Mouse (Mus musculus): ENCODE measurements around the gene Casc3. TPM values are rescaled to one million over a fixed set of nuclear protein-coding genes. Genes with fewer than 3 reads are reported as not detected.

Casc3 gene
- total RNA-seq, 2 experiments from 2014 or later = 46.7 to 63.5 TPM

- intact Hi-C loops (cut with DNase I) = no loop called here
- DNase-seq (ENCODE audit: low spot score in 2 of 2) = no peak
These were observed 45.7 kb downstream of the Casc3 start for GRCm38 (mm10) chr11:98850100-98851093.

GRCm38 (mm10) chr11:98854116-98854515 lies 49.4 kb downstream of the Casc3 start:
- intact Hi-C loops (cut with DNase I) = no loop called here
- no peak for DNase-seq (ENCODE audit: low spot score in 2 of 2)

GRCm38 (mm10) chr11:98854659-98855058 lies 50.0 kb downstream of the Casc3 start:
- intact Hi-C loops (cut with DNase I) = no loop called here
- no peak for DNase-seq (ENCODE audit: low spot score in 2 of 2)

- intact Hi-C loops (cut with DNase I) = no loop called here
- DNase-seq (ENCODE audit: low spot score in 2 of 2) = peak; percentile 82 to 89
These were observed 54.3 kb downstream of the Casc3 start for GRCm38 (mm10) chr11:98858759-98859731.

- intact Hi-C loops (cut with DNase I) = loop anchor here (1.0 kb wide), 1 partner anchor 46 kb away; no protein-coding TSS in a partner anchor
- peak; percentile 94 to 95 for DNase-seq (ENCODE audit: low spot score in 2 of 2)
These were observed 58.5 kb downstream of the Casc3 start, which contains the start of gene Wipf2 for GRCm38 (mm10) chr11:98863028-98863750. Wipf2 (plus strand) TSS chr11:98863638.

GRCm38 (mm10) chr11:98863751-98864429 lies 59.2 kb downstream of the Casc3 start:
- peak; percentile 50 to 62 for DNase-seq (ENCODE audit: low spot score in 2 of 2)

GRCm38 (mm10) chr11:98867293-98867692 lies 62.6 kb downstream of the Casc3 start:
- DNase-seq (ENCODE audit: low spot score in 2 of 2) = no peak
- intact Hi-C loops (cut with DNase I) = no loop called here

More at GRCm38 (mm10) chr11:98863751-98864429, 59.2 kb downstream of the Casc3 start:
- intact Hi-C loops (cut with DNase I) = loop anchor here (1.0 kb wide), 1 partner anchor 45 kb away; no protein-coding TSS in a partner anchor

- intact Hi-C loops (cut with DNase I) = no loop called here
- no peak for DNase-seq (ENCODE audit: low spot score in 2 of 2)
These were observed 65.2 kb downstream of the Casc3 start for GRCm38 (mm10) chr11:98869906-98870305.

GRCm38 (mm10) chr11:98870791-98871190 lies 66.1 kb downstream of the Casc3 start:
- DNase-seq (ENCODE audit: low spot score in 2 of 2) = no peak
- intact Hi-C loops (cut with DNase I) = no loop called here

GRCm38 (mm10) chr11:98871416-98871815 lies 66.7 kb downstream of the Casc3 start:
- intact Hi-C loops (cut with DNase I) = no loop called here
- peak in 1 of 2 experiments; percentile 33 for DNase-seq (ENCODE audit: low spot score in 2 of 2)

- intact Hi-C loops (cut with DNase I) = no loop called here
- DNase-seq (ENCODE audit: low spot score in 2 of 2) = peak; percentile 78
These were observed 67.3 kb downstream of the Casc3 start for GRCm38 (mm10) chr11:98872040-98872439.

GRCm38 (mm10) chr11:98873900-98874299 lies 69.2 kb downstream of the Casc3 start:
- no peak for DNase-seq (ENCODE audit: low spot score in 2 of 2)
- intact Hi-C loops (cut with DNase I) = no loop called here

GRCm38 (mm10) chr11:98877001-98877400 lies 72.3 kb downstream of the Casc3 start:
- intact Hi-C loops (cut with DNase I) = no loop called here

More at GRCm38 (mm10) chr11:98877001-98877400, 72.3 kb downstream of the Casc3 start:
- DNase-seq (ENCODE audit: low spot score in 2 of 2) = no peak

Other genes starting within 250 kb of the Casc3 start
- 10 to 100 TPM; 46.5 to 47.8 TPM for gene Ormdl3, start 217.5 kb upstream of the Casc3 start, total RNA-seq (2021)
- not detected for gene Lrrc3c, start 206.6 kb upstream of the Casc3 start, total RNA-seq (2021)
- 10 to 100 TPM in 1 of 2 experiments, 1 to 10 TPM in 1; 9.4 to 10.6 TPM for gene Gm12355, start 179.2 kb upstream of the Casc3 start, total RNA-seq (2021)
- gene Gsdma3, start 178.5 kb upstream of the Casc3 start, total RNA-seq (2021) = not detected
- gene Gsdma2, start 158.1 kb upstream of the Casc3 start, total RNA-seq (2021) = not detected
- gene Gsdma, start 140.6 kb upstream of the Casc3 start, total RNA-seq (2021) = not detected
- 100 to 1,000 TPM; 131 to 145 TPM for gene Psmd3, start 122.4 kb upstream of the Casc3 start, total RNA-seq (2021)
- gene Csf3, start 103.6 kb upstream of the Casc3 start, total RNA-seq (2021) = not detected
- 100 to 1,000 TPM; 123 to 133 TPM for gene Med24, start 75.5 kb upstream of the Casc3 start, total RNA-seq (2021)
- 100 to 1,000 TPM; 718 to 779 TPM for gene Thra, start 64.3 kb upstream of the Casc3 start, total RNA-seq (2021)
- gene Nr1d1, start 29.6 kb upstream of the Casc3 start, total RNA-seq (2021) = 100 to 1,000 TPM; 117 to 141 TPM
- gene Msl1, start 9.4 kb upstream of the Casc3 start, total RNA-seq (2021) = 100 to 1,000 TPM; 169 to 193 TPM
- 100 to 1,000 TPM; 139 to 161 TPM for gene Rapgefl1, start 31.9 kb downstream of the Casc3 start, total RNA-seq (2021)
- 10 to 100 TPM; 67.4 to 74.6 TPM for gene Wipf2, start 58.7 kb downstream of the Casc3 start, total RNA-seq (2021)
- under 1 TPM; 0.39 to 0.47 TPM for gene Cdc6, start 102.9 kb downstream of the Casc3 start, total RNA-seq (2021)
- 10 to 100 TPM; 10.5 to 11.6 TPM for gene Rara, start 122.9 kb downstream of the Casc3 start, total RNA-seq (2021)
- 1 to 10 TPM; 2.0 TPM for gene Gjd3, start 178.1 kb downstream of the Casc3 start, total RNA-seq (2021)
- 1 to 10 TPM in 1 of 2 experiments, under 1 TPM in 1; 0.66 to 1.8 TPM for gene Top2a, start 219.3 kb downstream of the Casc3 start, total RNA-seq (2021)
- gene Igfbp4, start 236.3 kb downstream of the Casc3 start, total RNA-seq (2021) = 10 to 100 TPM; 72.0 to 90.9 TPM

All from left cerebral cortex, postnatal 36 days (tissue).